26 mouse cellular contexts compared by ENCODE assay signal in the genomic region with DNA sequence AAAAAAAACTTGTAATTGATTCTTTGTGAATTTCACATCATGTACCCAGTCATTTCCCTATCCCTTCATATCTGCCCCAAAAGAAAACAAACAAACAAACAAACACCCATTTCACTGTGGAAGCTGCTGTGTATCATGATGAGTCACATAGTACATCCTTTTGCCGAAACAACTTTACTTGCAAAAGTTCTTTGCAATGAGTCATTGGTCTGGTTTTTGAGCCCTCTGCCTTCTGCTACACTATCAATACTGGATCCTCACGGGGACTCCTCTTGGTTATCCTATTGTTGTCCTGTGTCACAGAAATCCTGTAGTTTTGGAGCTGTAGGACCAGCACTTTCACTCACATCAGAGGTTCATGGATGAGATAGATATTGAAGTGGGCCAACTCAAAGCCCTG. TPM values are rescaled to one million over a fixed set of nuclear protein-coding genes. Genes with fewer than 3 reads are reported as not detected.
"Had no signal": no experiment of that assay in that cellular context is flagged by ENCODE, and none has a peak within 500 bp of the region (broad histone marks: within the 10 kb centered on the region; RNA-seq: fewer than 3 reads in every experiment).

No protein-coding gene starts in this region.

- ATAC-seq: lung, postnatal 0 days; midbrain, embryonic 13.5 days; midbrain, embryonic 15.5 days had no signal

- H3K36me3 ChIP-seq: liver, embryonic 15.5 days; lung, embryonic 15.5 days; midbrain, embryonic 13.5 days; midbrain, embryonic 15.5 days; neural tube, embryonic 13.5 days; neural tube, embryonic 15.5 days had no signal

- H3K4me1 ChIP-seq: liver, embryonic 15.5 days; lung, embryonic 15.5 days; midbrain, embryonic 13.5 days; midbrain, embryonic 15.5 days; neural tube, embryonic 13.5 days; neural tube, embryonic 15.5 days had no signal

- H3K9me3 ChIP-seq: liver, embryonic 15.5 days; lung, embryonic 15.5 days; midbrain, embryonic 13.5 days; midbrain, embryonic 15.5 days; neural tube, embryonic 13.5 days; neural tube, embryonic 15.5 days had no signal

- H3K4me3 ChIP-seq: liver, embryonic 15.5 days; lung, embryonic 15.5 days; megakaryocyte, embryonic 14.5 days; midbrain, embryonic 13.5 days; midbrain, embryonic 15.5 days; neural tube, embryonic 13.5 days; neural tube, embryonic 15.5 days had no signal

- H3K27me3 ChIP-seq: lung, embryonic 15.5 days; midbrain, embryonic 13.5 days; midbrain, embryonic 15.5 days; neural tube, embryonic 13.5 days; neural tube, embryonic 15.5 days had no signal

- DNase-seq: liver, postnatal 0 days; lung, adult 2 months; lung, postnatal 14 days; lung, postnatal 36 days; retina, postnatal 1 day; right cerebral cortex, adult 18-20 months; thymus, adult 18-20 months; thymus, postnatal 25 days; thymus, postnatal 4 days had no signal

- H3K9ac ChIP-seq: liver, embryonic 15.5 days; liver, postnatal 0 days; lung, embryonic 15.5 days; midbrain, embryonic 13.5 days; midbrain, embryonic 15.5 days; neural tube, embryonic 13.5 days; neural tube, embryonic 15.5 days had no signal

- H3K27ac ChIP-seq: liver, embryonic 15.5 days; lung, embryonic 15.5 days; macrophage; midbrain, embryonic 13.5 days; midbrain, embryonic 15.5 days; neural tube, embryonic 13.5 days; neural tube, embryonic 15.5 days had no signal

- H3K4me2 ChIP-seq: liver, embryonic 15.5 days; lung, embryonic 15.5 days; midbrain, embryonic 11.5 days; midbrain, embryonic 13.5 days; midbrain, embryonic 15.5 days; neural tube, embryonic 13.5 days; neural tube, embryonic 15.5 days had no signal

RNA-seq across cellular contexts. Expression of a gene that starts 21.1 kb away (rescaled TPM):
- polyA plus RNA-seq: liver, embryonic 15.5 days; liver, postnatal 0 days; lung, adult 2 months; lung, embryonic 15.5 days; lung, postnatal 0 days; macrophage; midbrain, embryonic 11.5 days; midbrain, embryonic 13.5 days; midbrain, embryonic 15.5 days; midbrain, postnatal 0 days; neural tube, embryonic 11.5 days; neural tube, embryonic 13.5 days; neural tube, embryonic 15.5 days; spleen, adult 2 months; stomach, embryonic 14.5 days; stomach, embryonic 16.5 days; thymus, postnatal 0 days; urinary bladder, adult 2 months had no signal
